Mouse (Mus musculus) R1 (cell line): Measurements from ENCODE around the gene Hist1h1c.
"Not testable (repeated sequence)": the region's sequence is repeated elsewhere in the genome, so short reads cannot be mapped to it uniquely, and the experiment has no call there.

ENCODE experiments used
- DNase-seq: peaks from one replicate; pipeline ENCODE4 v3.0.0-alpha.2; 2018; ENCODE audit warnings: low read depth, low spot score

Hist1h1c gene

GRCm38 (mm10) chr13:23716261-23717042 is 22.2 kb upstream of the Hist1h1c start:
- DNase-seq = no peak

- DNase-seq = no peak
These were observed 21.4 kb upstream of the Hist1h1c start for GRCm38 (mm10) chr13:23717176-23717575.

GRCm38 (mm10) chr13:23717593-23718245 is 20.9 kb upstream of the Hist1h1c start:
- not testable (repeated sequence) for DNase-seq

- no peak for DNase-seq
These were observed 14.4 kb upstream of the Hist1h1c start for GRCm38 (mm10) chr13:23724239-23724638.

GRCm38 (mm10) chr13:23725213-23725612 is 13.4 kb upstream of the Hist1h1c start:
- DNase-seq = no peak

GRCm38 (mm10) chr13:23728472-23729191 is 10.0 kb upstream of the Hist1h1c start:
- DNase-seq = no peak

GRCm38 (mm10) chr13:23729192-23729525 is 9.4 kb upstream of the Hist1h1c start:
- no peak for DNase-seq

GRCm38 (mm10) chr13:23729706-23730105 is 8.9 kb upstream of the Hist1h1c start:
- DNase-seq = no peak

- DNase-seq = no peak
These were observed 8.1 kb upstream of the Hist1h1c start for GRCm38 (mm10) chr13:23730479-23730878.

GRCm38 (mm10) chr13:23732156-23732804 is 6.3 kb upstream of the Hist1h1c start:
- peak; percentile 51 for DNase-seq

GRCm38 (mm10) chr13:23737091-23737490 is 1.5 kb upstream of the Hist1h1c start:
- no peak for DNase-seq

GRCm38 (mm10) chr13:23738041-23738440 is 567 bp upstream of the Hist1h1c start:
- peak; percentile 38 for DNase-seq

GRCm38 (mm10) chr13:23739069-23739921 is 687 bp downstream of the Hist1h1c start:
- peak; percentile 99 for DNase-seq

- DNase-seq = no peak
These were observed 1.3 kb downstream of the Hist1h1c start for GRCm38 (mm10) chr13:23739922-23740252.

- peak; percentile 37 for DNase-seq
These were observed 1.7 kb downstream of the Hist1h1c start for GRCm38 (mm10) chr13:23740256-23740840.

GRCm38 (mm10) chr13:23740910-23741309 is 2.3 kb downstream of the Hist1h1c start:
- peak; percentile 20 for DNase-seq

- DNase-seq = peak; percentile 97
These were observed 3.4 kb downstream of the Hist1h1c start for GRCm38 (mm10) chr13:23742007-23742406.

GRCm38 (mm10) chr13:23743215-23743614 is 4.6 kb downstream of the Hist1h1c start:
- peak; percentile 28 for DNase-seq

- DNase-seq = peak; percentile 67
These were observed 5.4 kb downstream of the Hist1h1c start for GRCm38 (mm10) chr13:23743963-23744362.
